Mouse (Mus musculus) embryonic fibroblast, embryonic 13.5 days (primary cell): ENCODE data around the gene Anapc15.

Experiments
- CTCF ChIP-seq: IDR thresholded peaks from 2 replicates; pipeline ENCODE4 v1.5.1; 2011; ENCODE audit warnings: mild to moderate bottlenecking, control low read depth, low read length, moderate library complexity, borderline replicate concordance; ENCODE audit not compliant: insufficient read depth
- POLR2A ChIP-seq: IDR thresholded peaks from 2 replicates; pipeline ENCODE4 v1.6.1; 2011; ENCODE audit warnings: low read depth, mild to moderate bottlenecking, control low read depth, low read length, moderate library complexity

DNA sequence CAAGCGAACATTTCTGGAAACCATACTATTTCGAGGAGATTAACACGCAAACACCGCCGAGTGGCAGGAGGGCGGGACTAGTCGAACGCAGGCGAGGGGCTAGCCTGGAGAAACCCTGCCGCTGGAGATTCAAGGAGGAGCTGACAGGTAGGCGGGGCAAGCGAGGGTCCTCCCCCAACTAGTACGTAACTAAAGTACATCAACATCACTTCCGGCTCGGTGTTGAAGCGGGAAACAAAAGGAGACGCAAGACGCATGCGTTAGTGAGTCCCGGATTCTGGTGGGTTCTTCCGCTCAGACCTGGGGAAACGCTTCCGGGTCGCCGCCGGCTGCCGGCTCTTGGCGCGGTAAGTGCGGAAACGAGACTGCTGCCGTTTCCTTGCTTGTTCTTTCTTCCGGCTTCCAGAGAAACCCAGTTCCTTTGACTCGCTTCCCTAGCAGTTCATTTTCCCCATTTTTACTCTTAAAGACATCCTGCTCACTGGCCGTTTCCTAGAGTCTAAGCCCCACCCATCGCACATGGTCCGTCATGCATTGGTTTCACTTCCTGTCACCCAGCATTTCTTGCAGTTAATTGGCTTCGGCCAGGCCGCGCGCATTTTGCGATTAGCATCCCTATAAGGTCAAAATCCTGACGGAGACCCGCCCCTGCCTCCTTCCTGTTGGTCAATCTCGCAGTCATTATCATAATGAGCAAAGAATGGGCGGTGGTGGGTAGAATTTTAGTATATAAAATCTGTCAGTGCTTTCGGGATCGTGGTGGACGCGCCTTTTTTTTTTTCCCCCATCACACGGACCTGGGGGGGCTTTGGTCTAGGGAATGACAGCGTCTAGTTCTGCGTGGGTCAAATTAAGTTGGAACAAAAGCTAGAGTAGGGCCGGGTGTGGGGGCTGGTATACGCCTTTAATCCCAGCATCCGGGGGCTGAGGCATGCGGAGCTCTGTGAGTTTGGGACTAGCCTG lies 32.9 kb downstream of the Anapc15 start:
- TF ChIP-seq POLR2A (peak; percentile 92), CTCF (no peak)
